Mouse (Mus musculus) heart, embryonic 10.5 days (tissue): ENCODE measurements around the gene Sorcs3. TPM values are rescaled to one million over a fixed set of nuclear protein-coding genes. Genes with fewer than 3 reads are reported as not detected.

Experiments
- DNase-seq: peaks from one replicate; pipeline ENCODE4 v3.0.0-alpha.2; 2017; ENCODE audit warnings: low spot score
- H3K27ac ChIP-seq: fragments of 300-500 bp; sonication (generic); 2 replicates; pipeline ENCODE4 v1.5.1; 2016; ENCODE audit warnings: mild to moderate bottlenecking
- H3K27me3 ChIP-seq: fragments of 300-500 bp; sonication (generic); 2 replicates; pipeline ENCODE4 v1.6.1; 2016; ENCODE audit warnings: mild to moderate bottlenecking; ENCODE audit not compliant: poor library complexity, insufficient read depth, severe bottlenecking
- H3K36me3 ChIP-seq: fragments of 300-500 bp; sonication (generic); 2 replicates; pipeline ENCODE4 v1.6.1; 2016; ENCODE audit warnings: mild to moderate bottlenecking, moderate library complexity
- H3K4me1 ChIP-seq: fragments of 300-500 bp; sonication (generic); 2 replicates; pipeline ENCODE4 v1.6.1; 2016; ENCODE audit warnings: mild to moderate bottlenecking
- H3K4me3 ChIP-seq: fragments of 300-500 bp; sonication (generic); 2 replicates; pipeline ENCODE4 v1.5.1; 2016; ENCODE audit warnings: mild to moderate bottlenecking, moderate library complexity
- H3K9me3 ChIP-seq: fragments of 300-500 bp; sonication (generic); 2 replicates; pipeline ENCODE4 v1.6.1; 2016; ENCODE audit warnings: mild to moderate bottlenecking, moderate library complexity
- WGBS: fragments of 180-500 bp; shearing (Covaris S2); methylation state at CpG from one replicate; pipeline ENCODE4 v1.1.7; 2016; 5-methylcytosine and 5-hydroxymethylcytosine counted together
- polyA plus RNA-seq: library from polyadenylated mRNA; unstranded; fragments of >200 nt; fragmentation: Nextera tagmentation; extraction: Ambion mirVana; gene quantifications from 2 replicates; pipeline ENCODE4 v1.2.1, GENCODE M21; 2016

Gene Sorcs3
- polyA plus RNA-seq: 0.49 and 0.57 TPM in 2 replicates

GRCm38 (mm10) chr19:48205929-48206814 is at the start of gene Sorcs3:
Gene Sorcs3, plus strand, starts transcription at chr19:48206025.
- WGBS: under 1% methylated on average over 70 of the region's 70 CpGs
- Histone ChIP-seq H3K36me3 (no peaks in the 10 kb centered on the region), H3K9me3 (no peaks in the 10 kb centered on the region), H3K4me3 (peak within 1 kb of the TSS; percentile 73), H3K4me1 (peaks cover 29% of the 10 kb centered on the region), H3K27ac (no peak within 1 kb of the TSS; the same call in 1 of the 2 replicates), H3K27me3 (peaks cover 81% of the 10 kb centered on the region)
- no peak for DNase-seq

GRCm38 (mm10) chr19:48165341-48165740 is 40.5 kb upstream of the Sorcs3 start:
- Histone ChIP-seq H3K27ac (no peak overlapping the region), H3K4me3 (no peak overlapping the region)

GRCm38 (mm10) chr19:48167110-48167509 is 38.7 kb upstream of the Sorcs3 start:
- no peak for DNase-seq
- no peaks in the 10 kb centered on the region for H3K4me1 ChIP-seq
- no peaks in the 10 kb centered on the region for H3K9me3 ChIP-seq
- no peaks in the 10 kb centered on the region for H3K27me3 ChIP-seq
- H3K27ac ChIP-seq: no peak overlapping the region
- no peaks in the 10 kb centered on the region for H3K36me3 ChIP-seq
- WGBS: 59% methylated on average over 1 of the region's 1 CpGs
- H3K4me3 ChIP-seq: no peak overlapping the region

More at GRCm38 (mm10) chr19:48165341-48165740, 40.5 kb upstream of the Sorcs3 start:
- DNase-seq: no peak
- Histone ChIP-seq H3K36me3 (no peaks in the 10 kb centered on the region), H3K4me1 (no peaks in the 10 kb centered on the region), H3K27me3 (no peaks in the 10 kb centered on the region), H3K9me3 (no peaks in the 10 kb centered on the region)
- WGBS: 79% methylated on average over 3 of the region's 3 CpGs

GRCm38 (mm10) chr19:48168284-48168683 is 37.5 kb upstream of the Sorcs3 start:
- Histone ChIP-seq H3K9me3 (no peaks in the 10 kb centered on the region), H3K27me3 (no peaks in the 10 kb centered on the region), H3K4me1 (no peaks in the 10 kb centered on the region), H3K36me3 (no peaks in the 10 kb centered on the region), H3K27ac (no peak overlapping the region), H3K4me3 (no peak overlapping the region)
- DNase-seq: no peak
- WGBS: 44% methylated on average over 5 of the region's 5 CpGs

GRCm38 (mm10) chr19:48174717-48175116 is 31.1 kb upstream of the Sorcs3 start:
- H3K27me3 ChIP-seq: no peaks in the 10 kb centered on the region
- H3K4me3 ChIP-seq: no peak overlapping the region
- H3K36me3 ChIP-seq: no peaks in the 10 kb centered on the region
- H3K4me1 ChIP-seq: no peaks in the 10 kb centered on the region
- H3K9me3 ChIP-seq: no peaks in the 10 kb centered on the region
- WGBS: 68% methylated on average over 4 of the region's 4 CpGs
- H3K27ac ChIP-seq: no peak overlapping the region
- DNase-seq: no peak

GRCm38 (mm10) chr19:48203928-48204470 is 1.8 kb upstream of the Sorcs3 start:
- Histone ChIP-seq H3K27me3 (peaks cover 61% of the 10 kb centered on the region), H3K4me1 (peaks cover 29% of the 10 kb centered on the region), H3K36me3 (no peaks in the 10 kb centered on the region), H3K4me3 (peak overlapping the region; percentile 73; the same call in 1 of the 2 replicates), H3K9me3 (no peaks in the 10 kb centered on the region), H3K27ac (no peak overlapping the region)
- WGBS: 2% methylated on average over 22 of the region's 22 CpGs
- no peak for DNase-seq

GRCm38 (mm10) chr19:48204476-48204875 is 1.3 kb upstream of the Sorcs3 start:
- under 1% methylated on average over 8 of the region's 8 CpGs for WGBS
- H3K27me3 ChIP-seq: peaks cover 64% of the 10 kb centered on the region
- no peak for DNase-seq
- no peaks in the 10 kb centered on the region for H3K9me3 ChIP-seq
- peak overlapping the region; percentile 73 for H3K4me3 ChIP-seq
- no peak overlapping the region for H3K27ac ChIP-seq
- no peaks in the 10 kb centered on the region for H3K36me3 ChIP-seq
- H3K4me1 ChIP-seq: peaks cover 29% of the 10 kb centered on the region

GRCm38 (mm10) chr19:48204892-48205761 is 698 bp upstream of the Sorcs3 start:
- Histone ChIP-seq H3K4me1 (peaks cover 29% of the 10 kb centered on the region), H3K9me3 (no peaks in the 10 kb centered on the region), H3K27ac (no peak overlapping the region; the same call in 1 of the 2 replicates), H3K36me3 (no peaks in the 10 kb centered on the region), H3K4me3 (peak overlapping the region; percentile 73), H3K27me3 (peaks cover 71% of the 10 kb centered on the region)
- no peak for DNase-seq
- WGBS: 1% methylated on average over 51 of the region's 62 CpGs

- H3K4me3 ChIP-seq: peak overlapping the region; percentile 73
- H3K27me3 ChIP-seq: peaks cover 81% of the 10 kb centered on the region
- H3K4me1 ChIP-seq: peaks cover 29% of the 10 kb centered on the region
- H3K9me3 ChIP-seq: no peaks in the 10 kb centered on the region
- WGBS: 3% methylated on average over 21 of the region's 21 CpGs
- no peaks in the 10 kb centered on the region for H3K36me3 ChIP-seq
- no peak for DNase-seq
- no peak overlapping the region for H3K27ac ChIP-seq
These were observed 1.3 kb downstream of the Sorcs3 start for GRCm38 (mm10) chr19:48206861-48207730.

GRCm38 (mm10) chr19:48207731-48208370 is 2.0 kb downstream of the Sorcs3 start:
- DNase-seq: no peak
- Histone ChIP-seq H3K9me3 (no peaks in the 10 kb centered on the region), H3K27me3 (peaks cover 81% of the 10 kb centered on the region), H3K36me3 (no peaks in the 10 kb centered on the region), H3K4me1 (peaks cover 29% of the 10 kb centered on the region), H3K4me3 (0 out of 2 replicates have a peak overlapping the region, but pooled peaks have one; percentile 73), H3K27ac (no peak overlapping the region)
- WGBS: 8% methylated on average over 10 of the region's 10 CpGs

- H3K4me1 ChIP-seq: no peaks in the 10 kb centered on the region
- no peak overlapping the region for H3K27ac ChIP-seq
- H3K4me3 ChIP-seq: no peak overlapping the region
- peaks cover 7% of the 10 kb centered on the region; the same call in 1 of the 2 replicates for H3K27me3 ChIP-seq
- no peaks in the 10 kb centered on the region for H3K9me3 ChIP-seq
- no peak for DNase-seq
- no peaks in the 10 kb centered on the region for H3K36me3 ChIP-seq
These were observed 9.6 kb downstream of the Sorcs3 start for GRCm38 (mm10) chr19:48215379-48215778.
